Mouse (Mus musculus) G1E (cell line): ENCODE measurements around the gene Wdr66. TPM values are rescaled to one million over a fixed set of nuclear protein-coding genes. Genes with fewer than 3 reads are reported as not detected.

ENCODE experiments used
- ATAC-seq: 2 replicates; pipeline ENCODE4 v1.8.0; 2016; ENCODE audit warnings: mild to moderate bottlenecking; ENCODE audit not compliant: insufficient number of reproducible peaks, poor library complexity, low FRiP score, severe bottlenecking; ENCODE audit errors: extremely low read depth
- DNase-seq: peaks from one replicate; pipeline ENCODE4 v3.0.0; 2012; ENCODE audit warnings: low spot score
- H3K27me3 ChIP-seq: 2 replicates; pipeline ENCODE4 v1.6.1; 2012; ENCODE audit warnings: mild to moderate bottlenecking, low read length, inconsistent platforms; ENCODE audit not compliant: insufficient read depth
- H3K36me3 ChIP-seq: replicated peaks from 2 replicates; pipeline ENCODE3; 2012; ENCODE audit warnings: mild to moderate bottlenecking, inconsistent platforms
- H3K4me1 ChIP-seq: 2 replicates; pipeline ENCODE4 v1.6.1; 2012; ENCODE audit warnings: low read depth, low read length, inconsistent platforms, mixed read lengths; ENCODE audit not compliant: insufficient read depth
- H3K4me3 ChIP-seq: 2 replicates; pipeline ENCODE4 v1.5.1; 2012; ENCODE audit warnings: low read depth, mild to moderate bottlenecking, inconsistent platforms, low read length, moderate library complexity, mixed read lengths
- H3K9me3 ChIP-seq: replicated peaks from 2 replicates; pipeline ENCODE4 v1.6.1; 2012; ENCODE audit warnings: inconsistent platforms
- CTCF ChIP-seq: IDR thresholded peaks from 2 replicates; pipeline ENCODE4 v1.5.1; 2012; ENCODE audit warnings: low read depth, low read length, inconsistent platforms, mixed read lengths
- GATA1 ChIP-seq: IDR thresholded peaks from 2 replicates; pipeline ENCODE4 v1.6.1; 2012; ENCODE audit warnings: borderline replicate concordance, low read length, inconsistent platforms, mixed read lengths
- GATA2 ChIP-seq: IDR thresholded peaks from 2 replicates; pipeline ENCODE4 v1.6.1; 2012; ENCODE audit warnings: low read depth, low read length, inconsistent platforms, borderline replicate concordance
- POLR2AphosphoS5 ChIP-seq: IDR thresholded peaks from 2 replicates; pipeline ENCODE4 v1.6.1; 2012; ENCODE audit warnings: low read depth, low read length, inconsistent platforms; ENCODE audit not compliant: insufficient replicate concordance
- TAL1 ChIP-seq: conservative IDR thresholded peaks from 2 replicates; pipeline ENCODE4 v1.6.1; 2012; ENCODE audit warnings: low read depth, low read length, inconsistent platforms, mixed read lengths
- polyA plus RNA-seq: library from polyadenylated mRNA; stranded (reverse); fragments of >175 nt; gene quantifications from 2 replicates; pipeline ENCODE4 v1.2.3, GENCODE M21; 2012
- total RNA-seq, 2 experiments: library from RNA; stranded (forward) in 1 of 2; stranded (reverse) in 1 of 2; fragments of 200-1000 nt in 1 of 2; fragments of >200 nt in 1 of 2; fragmentation: Nextera tagmentation in 1 of 2; gene quantifications; 2 replicates each; pipeline ENCODE4 v1.2.3; 2014 to 2017

Gene Wdr66
- total and polyA plus RNA-seq, 3 experiments: 0.44 TPM; not detected in 2

DNA sequence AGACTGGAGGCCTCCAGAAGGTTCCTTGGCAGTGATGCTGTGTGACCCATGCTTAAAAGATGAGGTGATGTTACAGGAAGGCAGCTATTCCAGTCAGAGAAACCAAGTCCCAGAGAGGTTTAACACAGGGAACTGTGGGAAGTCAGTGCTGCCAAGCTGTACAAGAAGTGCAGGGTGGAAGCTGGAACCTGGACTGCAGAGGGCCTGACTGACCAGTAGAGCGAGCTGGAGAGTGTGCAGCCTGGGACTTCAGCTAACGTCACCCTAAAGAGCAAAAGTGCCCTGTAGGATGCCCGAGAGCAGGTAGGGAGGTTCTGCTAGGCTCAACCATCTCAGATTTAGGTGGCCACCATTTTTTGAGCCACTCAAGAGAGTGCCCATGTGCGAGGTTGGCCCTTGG, 111.0 kb downstream of the Wdr66 start:
- no peaks in the 10 kb centered on the region for H3K27me3 ChIP-seq

DNA sequence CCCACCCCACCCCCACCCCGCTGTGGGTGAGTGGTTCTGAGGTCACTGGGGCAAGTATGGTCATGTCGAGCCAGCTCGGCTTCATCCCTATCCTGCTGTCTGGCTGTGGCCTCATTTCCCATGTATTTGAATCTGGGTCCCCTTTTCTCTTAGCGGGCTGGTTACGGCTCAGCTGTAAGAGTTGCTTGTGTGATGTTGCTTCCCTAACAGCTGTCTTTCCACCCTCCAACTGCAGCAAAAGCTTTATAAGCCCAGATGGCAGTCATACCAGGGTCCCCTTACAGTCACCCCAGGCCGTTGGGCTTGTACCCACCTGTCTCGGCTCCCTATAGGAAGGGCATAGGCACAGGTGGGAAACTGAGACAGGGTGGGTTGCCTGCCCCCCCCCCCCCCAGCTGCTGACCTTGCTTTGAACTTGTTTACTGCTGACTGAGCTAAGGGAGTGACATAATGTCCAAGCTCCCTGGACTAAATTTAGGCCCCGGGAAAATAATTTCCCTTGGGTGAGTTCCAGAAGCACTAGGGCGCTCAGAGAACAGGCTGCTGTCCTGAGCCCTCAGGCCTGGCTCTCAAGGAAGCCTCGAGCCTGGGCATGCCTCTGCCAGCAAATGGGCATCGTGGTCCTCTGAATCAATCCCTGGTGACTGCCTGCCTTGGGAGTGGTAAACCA, 112.5 kb downstream of the Wdr66 start:
- ATAC-seq (no peak), DNase-seq (no peak)
- H3K27me3 ChIP-seq: no peaks in the 10 kb centered on the region
- no peaks in the 10 kb centered on the region for H3K9me3 ChIP-seq
- TF ChIP-seq GATA2 (no peak), GATA1 (no peak), TAL1 (no peak), POLR2AphosphoS5 (no peak), CTCF (no peak)
- H3K4me1 ChIP-seq: no peaks in the 10 kb centered on the region
- peaks cover 95% of the 10 kb centered on the region for H3K36me3 ChIP-seq
- no peak overlapping the region for H3K4me3 ChIP-seq

More for the DNA sequence above, 111.0 kb downstream of the Wdr66 start:
- ATAC-seq: no peak
- Histone ChIP-seq H3K36me3 (peaks cover 95% of the 10 kb centered on the region), H3K9me3 (no peaks in the 10 kb centered on the region), H3K4me1 (no peaks in the 10 kb centered on the region), H3K4me3 (no peak overlapping the region)
- TF ChIP-seq TAL1: no peak
- TF ChIP-seq GATA2: no peak
- no peak for TF ChIP-seq POLR2AphosphoS5
- TF ChIP-seq CTCF: no peak
- no peak for TF ChIP-seq GATA1
- no peak for DNase-seq

DNA sequence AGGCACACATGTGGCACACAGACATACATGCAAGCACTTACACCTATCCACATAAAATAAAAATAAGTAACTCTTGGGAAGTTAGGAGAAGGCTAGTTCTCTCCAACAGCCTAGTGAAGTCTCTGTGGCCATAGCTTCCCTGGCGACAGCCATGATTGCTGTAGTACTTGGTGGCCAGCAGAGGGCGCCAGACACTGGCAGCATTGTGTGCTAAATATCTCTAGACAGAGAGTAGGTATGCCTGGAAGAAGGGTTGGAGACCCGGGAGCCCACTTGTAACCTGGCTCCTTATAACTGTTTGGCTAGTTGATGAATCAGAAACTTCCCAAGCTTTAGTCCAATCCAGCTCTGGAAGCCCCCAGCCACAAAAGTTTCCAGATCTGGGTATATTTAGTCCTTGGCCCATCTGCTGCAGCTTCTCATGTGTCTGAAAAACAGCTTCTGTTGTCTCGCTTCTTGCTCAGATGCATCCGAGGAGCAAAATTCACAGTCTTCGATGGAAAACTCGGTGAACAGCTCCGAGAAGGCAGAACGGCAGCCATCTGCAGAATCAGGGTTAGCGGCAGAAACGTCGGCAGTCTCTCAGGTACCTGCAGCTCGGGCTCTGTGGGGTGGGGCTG, 117.1 kb downstream of the Wdr66 start:
- Histone ChIP-seq H3K9me3 (no peaks in the 10 kb centered on the region), H3K4me3 (no peak overlapping the region), H3K27me3 (no peaks in the 10 kb centered on the region), H3K4me1 (no peaks in the 10 kb centered on the region), H3K36me3 (peaks cover 93% of the 10 kb centered on the region)
- TF ChIP-seq GATA2 (no peak), TAL1 (no peak), CTCF (peak; percentile 93)
- DNase-seq (peak; percentile 28), ATAC-seq (no peak)

DNA sequence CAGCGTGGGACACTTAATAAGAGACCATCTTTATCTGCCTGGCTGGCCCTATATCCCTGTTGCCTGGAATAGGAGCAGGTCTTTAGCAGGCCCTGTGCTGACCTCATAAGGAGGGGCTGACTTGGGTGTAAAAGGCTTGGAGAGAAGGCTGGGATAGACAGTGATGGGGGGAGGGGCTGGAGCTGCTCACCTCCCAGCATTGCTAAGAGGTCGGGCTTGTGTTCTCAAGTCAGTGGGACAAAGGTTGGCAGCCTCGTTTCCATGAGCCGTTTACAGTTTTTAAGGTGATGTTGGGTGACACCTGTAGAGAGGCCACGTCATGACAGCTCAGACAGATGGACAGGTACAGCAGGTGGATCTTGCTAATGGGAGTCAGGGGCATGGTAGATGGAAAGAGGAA, 118.1 kb downstream of the Wdr66 start:
- Histone ChIP-seq H3K4me1 (no peaks in the 10 kb centered on the region), H3K4me3 (no peak overlapping the region), H3K27me3 (no peaks in the 10 kb centered on the region), H3K36me3 (peaks cover 89% of the 10 kb centered on the region), H3K9me3 (no peaks in the 10 kb centered on the region)
- TF ChIP-seq TAL1 (no peak), GATA1 (no peak), CTCF (no peak), POLR2AphosphoS5 (no peak), GATA2 (no peak)
- DNase-seq (no peak), ATAC-seq (no peak)

DNA sequence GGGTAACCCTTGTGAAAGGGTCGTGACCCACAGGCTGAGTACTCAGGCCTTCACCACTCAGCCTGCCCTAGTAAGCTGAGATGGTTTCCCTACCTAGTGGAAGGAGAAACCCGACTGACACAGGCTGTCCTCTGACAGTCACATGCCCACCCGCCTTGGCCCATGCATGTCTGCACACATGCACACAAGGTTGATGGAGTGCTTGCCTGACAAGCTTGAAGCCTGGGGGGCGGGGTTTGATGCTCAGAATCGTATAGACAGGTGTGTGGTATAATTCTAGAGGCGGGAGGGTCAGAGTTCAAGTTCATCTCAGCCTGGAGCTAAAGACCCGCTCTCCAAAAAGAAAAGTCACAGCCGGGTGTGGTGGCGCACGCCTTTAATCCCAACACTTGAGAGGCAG, 123.4 kb downstream of the Wdr66 start:
- TF ChIP-seq CTCF (no peak), POLR2AphosphoS5 (no peak), TAL1 (no peak), GATA1 (no peak), GATA2 (no peak)
- no peaks in the 10 kb centered on the region for H3K9me3 ChIP-seq

DNA sequence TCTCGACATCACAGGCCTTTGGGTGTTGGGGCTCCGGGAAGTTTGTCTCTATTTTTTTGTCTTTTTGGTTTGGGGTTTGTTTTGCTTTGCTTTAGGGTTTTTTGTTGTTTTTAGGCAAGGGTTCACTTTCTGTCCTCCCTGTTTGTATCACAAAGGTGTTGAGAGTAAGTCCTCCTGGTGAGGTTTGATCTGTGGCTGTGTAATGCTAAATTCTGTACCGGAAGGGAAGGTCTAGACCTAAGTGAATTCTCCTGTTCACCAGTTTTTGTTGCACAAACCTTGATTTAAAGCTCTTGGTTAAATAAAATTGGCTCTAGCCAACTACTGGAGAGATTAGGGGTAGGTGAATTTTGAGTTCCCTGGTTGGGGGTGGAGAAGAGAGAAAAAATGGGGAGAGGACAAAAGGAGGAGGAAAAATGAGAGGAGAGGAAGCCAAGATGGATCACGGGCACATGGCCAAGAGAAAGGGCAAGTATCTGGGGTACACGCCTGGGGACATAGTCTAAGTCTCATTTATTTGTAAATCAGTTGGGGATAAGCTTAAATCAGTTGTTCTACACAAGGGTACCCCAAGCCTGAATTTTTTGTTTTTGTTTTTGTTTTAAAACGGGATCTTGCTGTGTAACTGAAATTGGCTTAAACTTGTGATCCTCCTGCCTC, 124.0 kb downstream of the Wdr66 start:
- Histone ChIP-seq H3K27me3 (no peaks in the 10 kb centered on the region), H3K9me3 (no peaks in the 10 kb centered on the region), H3K4me3 (no peak overlapping the region), H3K36me3 (peaks cover 49% of the 10 kb centered on the region), H3K4me1 (no peaks in the 10 kb centered on the region)
- ATAC-seq (no peak), DNase-seq (no peak)
- TF ChIP-seq GATA2 (no peak), GATA1 (no peak), TAL1 (no peak), POLR2AphosphoS5 (no peak), CTCF (no peak)

More for the DNA sequence above, 123.4 kb downstream of the Wdr66 start:
- ATAC-seq: no peak
- Histone ChIP-seq H3K4me3 (no peak overlapping the region), H3K27me3 (no peaks in the 10 kb centered on the region), H3K36me3 (peaks cover 56% of the 10 kb centered on the region), H3K4me1 (no peaks in the 10 kb centered on the region)
- DNase-seq: no peak
